Mouse (Mus musculus): Measurements from ENCODE around the gene Strip2. TPM values are rescaled to one million over a fixed set of nuclear protein-coding genes. Genes with fewer than 3 reads are reported as not detected.
A peak's percentile ranks its signal among the peaks of the same experiment; 100 is the strongest.

The Strip2 gene
- polyA plus RNA-seq (2012; rRNA removed), result 0.79 and 0.89 TPM in 2 replicates

GRCm38 (mm10) chr6:29916530-29917382 lies at the start of gene Strip2:
TSS of gene Strip2 (plus strand) at chr6:29917012.
- H3K4me1 ChIP-seq (ENCODE audit: control insufficient read depth, insufficient read depth, low read length), result peaks cover 5% of the 10 kb centered on the region
- H3K4me3 ChIP-seq (replicated peaks; ENCODE audit: extremely low read depth, low read depth, low read length), result peak within 1 kb of the TSS; percentile 80
- TF ChIP-seq POLR2A (IDR thresholded peaks at IDR 0.05; ENCODE audit: borderline replicate concordance, extremely low read depth, low read depth, low read length), result no peak
- TF ChIP-seq CTCF (IDR thresholded peaks at IDR 0.05; ENCODE audit: insufficient read depth, low read length), result no peak
- DNase-seq, result peak; percentile 92
- under 1% methylated on average over 67 of the region's 67 CpGs for WGBS

GRCm38 (mm10) chr6:29868341-29868895 lies 48.4 kb upstream of the Strip2 start:
- no peak overlapping the region for H3K4me3 ChIP-seq (replicated peaks; ENCODE audit: extremely low read depth, low read depth, low read length)
- TF ChIP-seq POLR2A (IDR thresholded peaks at IDR 0.05; ENCODE audit: borderline replicate concordance, extremely low read depth, low read depth, low read length), result no peak
- no peak for TF ChIP-seq CTCF (IDR thresholded peaks at IDR 0.05; ENCODE audit: insufficient read depth, low read length)
- no peak for DNase-seq
- WGBS, result 92% methylated on average over 2 of the region's 2 CpGs
- no peaks in the 10 kb centered on the region for H3K4me1 ChIP-seq (ENCODE audit: control insufficient read depth, insufficient read depth, low read length)

GRCm38 (mm10) chr6:29873654-29874053 lies 43.2 kb upstream of the Strip2 start:
- DNase-seq, result no peak
- 69% methylated on average over 2 of the region's 2 CpGs for WGBS
- TF ChIP-seq CTCF (IDR thresholded peaks at IDR 0.05; ENCODE audit: insufficient read depth, low read length), result no peak
- no peak for TF ChIP-seq POLR2A (IDR thresholded peaks at IDR 0.05; ENCODE audit: borderline replicate concordance, extremely low read depth, low read depth, low read length)
- no peaks in the 10 kb centered on the region; the same call in 1 of the 2 replicates for H3K4me1 ChIP-seq (ENCODE audit: control insufficient read depth, insufficient read depth, low read length)
- H3K4me3 ChIP-seq (replicated peaks; ENCODE audit: extremely low read depth, low read depth, low read length), result no peak overlapping the region

- H3K4me3 ChIP-seq (replicated peaks; ENCODE audit: extremely low read depth, low read depth, low read length), result no peak overlapping the region
- no peak for DNase-seq
- H3K4me1 ChIP-seq (ENCODE audit: control insufficient read depth, insufficient read depth, low read length), result no peaks in the 10 kb centered on the region; the same call in 1 of the 2 replicates
- WGBS, result 65% methylated on average over 5 of the region's 5 CpGs
- TF ChIP-seq POLR2A (IDR thresholded peaks at IDR 0.05; ENCODE audit: borderline replicate concordance, extremely low read depth, low read depth, low read length) (no peak), CTCF (IDR thresholded peaks at IDR 0.05; ENCODE audit: insufficient read depth, low read length) (no peak)
These were observed 41.2 kb upstream of the Strip2 start for GRCm38 (mm10) chr6:29875576-29875975.

GRCm38 (mm10) chr6:29876782-29877181 lies 40.0 kb upstream of the Strip2 start:
- H3K4me3 ChIP-seq (replicated peaks; ENCODE audit: extremely low read depth, low read depth, low read length), result no peak overlapping the region
- no peaks in the 10 kb centered on the region; the same call in 1 of the 2 replicates for H3K4me1 ChIP-seq (ENCODE audit: control insufficient read depth, insufficient read depth, low read length)
- TF ChIP-seq POLR2A (IDR thresholded peaks at IDR 0.05; ENCODE audit: borderline replicate concordance, extremely low read depth, low read depth, low read length), result no peak
- TF ChIP-seq CTCF (IDR thresholded peaks at IDR 0.05; ENCODE audit: insufficient read depth, low read length), result no peak
- WGBS, result 72% methylated on average over 4 of the region's 4 CpGs
- no peak for DNase-seq

- H3K4me1 ChIP-seq (ENCODE audit: control insufficient read depth, insufficient read depth, low read length), result no peaks in the 10 kb centered on the region
- no peak for DNase-seq
- no peak for TF ChIP-seq CTCF (IDR thresholded peaks at IDR 0.05; ENCODE audit: insufficient read depth, low read length)
- TF ChIP-seq POLR2A (IDR thresholded peaks at IDR 0.05; ENCODE audit: borderline replicate concordance, extremely low read depth, low read depth, low read length), result no peak
- no peak overlapping the region for H3K4me3 ChIP-seq (replicated peaks; ENCODE audit: extremely low read depth, low read depth, low read length)
These were observed 37.2 kb upstream of the Strip2 start for GRCm38 (mm10) chr6:29879579-29879978.

GRCm38 (mm10) chr6:29880796-29881195 lies 36.0 kb upstream of the Strip2 start:
- TF ChIP-seq CTCF (IDR thresholded peaks at IDR 0.05; ENCODE audit: insufficient read depth, low read length) (no peak), POLR2A (IDR thresholded peaks at IDR 0.05; ENCODE audit: borderline replicate concordance, extremely low read depth, low read depth, low read length) (no peak)
- H3K4me3 ChIP-seq (replicated peaks; ENCODE audit: extremely low read depth, low read depth, low read length), result no peak overlapping the region
- WGBS, result 91% methylated on average over 3 of the region's 3 CpGs
- H3K4me1 ChIP-seq (ENCODE audit: control insufficient read depth, insufficient read depth, low read length), result no peaks in the 10 kb centered on the region
- DNase-seq, result no peak

GRCm38 (mm10) chr6:29881936-29882335 lies 34.9 kb upstream of the Strip2 start:
- 73% methylated on average over 2 of the region's 2 CpGs for WGBS
- H3K4me3 ChIP-seq (replicated peaks; ENCODE audit: extremely low read depth, low read depth, low read length), result no peak overlapping the region
- TF ChIP-seq CTCF (IDR thresholded peaks at IDR 0.05; ENCODE audit: insufficient read depth, low read length), result no peak
- TF ChIP-seq POLR2A (IDR thresholded peaks at IDR 0.05; ENCODE audit: borderline replicate concordance, extremely low read depth, low read depth, low read length), result no peak
- H3K4me1 ChIP-seq (ENCODE audit: control insufficient read depth, insufficient read depth, low read length), result no peaks in the 10 kb centered on the region
- DNase-seq, result no peak

GRCm38 (mm10) chr6:29882870-29883269 lies 33.9 kb upstream of the Strip2 start:
- H3K4me1 ChIP-seq (ENCODE audit: control insufficient read depth, insufficient read depth, low read length), result no peaks in the 10 kb centered on the region
- no peak overlapping the region for H3K4me3 ChIP-seq (replicated peaks; ENCODE audit: extremely low read depth, low read depth, low read length)
- 81% methylated on average over 6 of the region's 6 CpGs for WGBS
- DNase-seq, result no peak
- TF ChIP-seq CTCF (IDR thresholded peaks at IDR 0.05; ENCODE audit: insufficient read depth, low read length) (no peak), POLR2A (IDR thresholded peaks at IDR 0.05; ENCODE audit: borderline replicate concordance, extremely low read depth, low read depth, low read length) (no peak)

- no peak for DNase-seq
- Histone ChIP-seq H3K4me1 (ENCODE audit: control insufficient read depth, insufficient read depth, low read length) (no peaks in the 10 kb centered on the region), H3K4me3 (replicated peaks; ENCODE audit: extremely low read depth, low read depth, low read length) (no peak overlapping the region)
- no peak for TF ChIP-seq CTCF (IDR thresholded peaks at IDR 0.05; ENCODE audit: insufficient read depth, low read length)
- no peak for TF ChIP-seq POLR2A (IDR thresholded peaks at IDR 0.05; ENCODE audit: borderline replicate concordance, extremely low read depth, low read depth, low read length)
- WGBS, result 67% methylated on average over 11 of the region's 11 CpGs
These were observed 25.7 kb upstream of the Strip2 start for GRCm38 (mm10) chr6:29891151-29891550.
